Mouse (Mus musculus) cortical plate, adult 2 months (tissue): ENCODE measurements around the gene Slc34a3.

Experiments
- CTCF ChIP-seq: fragments of 200-500 bp; IDR thresholded peaks from 2 replicates; pipeline ENCODE4 v1.5.1; 2011; ENCODE audit warnings: mild to moderate bottlenecking, control low read depth, low read length; ENCODE audit not compliant: insufficient read depth; ENCODE audit errors: extremely low read depth
- POLR2A ChIP-seq: fragments of 200-500 bp; IDR thresholded peaks from 2 replicates; pipeline ENCODE4 v1.6.1; 2011; ENCODE audit warnings: mild to moderate bottlenecking, low read length, control low read depth; ENCODE audit not compliant: insufficient read depth; ENCODE audit errors: extremely low read depth

DNA sequence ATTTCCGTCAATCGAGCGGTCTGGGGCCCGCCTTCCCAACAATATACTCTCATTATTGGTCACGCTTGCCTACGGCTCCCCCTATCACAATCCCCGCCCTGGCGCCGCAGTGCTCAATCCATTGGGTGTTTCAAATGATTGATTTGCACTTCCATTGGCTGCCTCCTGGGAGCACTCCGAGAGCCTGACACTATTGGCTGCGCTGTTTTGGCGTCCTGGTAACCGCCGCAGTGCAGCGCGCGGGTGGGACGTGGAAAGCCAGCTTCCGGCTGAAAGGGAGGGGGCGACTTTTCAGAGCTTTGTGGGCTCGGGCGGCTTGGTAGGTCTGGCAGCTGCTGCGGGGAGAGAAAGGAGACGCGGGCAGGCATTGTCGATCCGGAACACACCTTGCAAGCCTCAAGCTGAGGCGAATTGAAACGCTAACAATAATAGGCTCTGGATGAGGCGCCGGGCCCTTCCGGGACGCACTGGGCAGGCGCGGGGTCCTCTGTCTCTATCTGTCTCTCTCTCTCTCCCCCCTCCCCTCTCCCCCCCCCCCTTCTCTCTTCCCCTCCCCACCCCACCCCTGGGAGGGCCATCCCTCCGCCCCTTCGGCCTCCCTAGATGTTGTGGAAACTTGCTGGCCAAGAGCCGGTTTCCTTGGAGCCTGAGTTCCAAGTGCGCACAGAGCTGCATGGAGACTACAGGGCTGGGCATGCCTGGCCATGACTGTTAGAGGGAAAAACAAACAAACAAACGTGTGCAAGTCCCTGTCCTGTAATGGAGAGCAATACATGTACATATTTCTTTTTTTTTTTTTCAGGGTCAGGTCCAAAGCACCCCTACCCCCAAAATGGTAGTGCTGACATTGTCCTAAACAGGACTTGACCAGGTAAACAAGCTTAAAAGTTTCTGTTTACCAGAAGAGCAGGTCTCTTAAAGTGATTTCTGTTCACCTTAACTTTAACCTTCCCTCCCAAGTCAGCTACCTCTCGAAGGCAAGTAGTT is 9.1 kb downstream of the Slc34a3 start:
- TF ChIP-seq CTCF (no peak), POLR2A (peak; percentile 85)
